8 mouse cellular contexts compared by ENCODE assay signal in genomic region chr9:42530221-42531152, GRCm38 (mm10). TPM values are rescaled to one million over a fixed set of nuclear protein-coding genes. Genes with fewer than 3 reads are reported as not detected.
A peak's percentile ranks its signal among the peaks of the same experiment; 100 is the strongest.
DNase-seq lines count a peak whose midpoint lies in the region; ATAC-seq lines count a peak whose summit lies in the region.

No protein-coding gene starts in this region.

- intact Hi-C loops in heart, postnatal 10 days (cut with DNase I): no loop called here

- no peaks in the 10 kb centered on the region for H3K36me3 ChIP-seq in heart, embryonic 12.5 days
- no peaks in the 10 kb centered on the region for H3K36me3 ChIP-seq in hindbrain, embryonic 12.5 days
- no peaks in the 10 kb centered on the region for H3K36me3 ChIP-seq in limb, embryonic 11.5 days (ENCODE audit: control insufficient read depth, insufficient read depth, low read length)

- no peak overlapping the region for H3K9ac ChIP-seq in heart, embryonic 12.5 days
- H3K9ac ChIP-seq in hindbrain, embryonic 12.5 days: no peak overlapping the region
- H3K9ac ChIP-seq in limb, embryonic 11.5 days (ENCODE audit: low read length): no peak overlapping the region

- H3K4me3 ChIP-seq in heart, embryonic 12.5 days: no peak overlapping the region
- no peak overlapping the region for H3K4me3 ChIP-seq in hindbrain, embryonic 12.5 days
- no peak overlapping the region for H3K4me3 ChIP-seq in limb, embryonic 11.5 days (ENCODE audit: low read depth, low read length)

- H3K9me3 ChIP-seq in heart, embryonic 12.5 days (replicated peaks): no peaks in the 10 kb centered on the region
- no peaks in the 10 kb centered on the region for H3K9me3 ChIP-seq in hindbrain, embryonic 12.5 days (replicated peaks)
- no peaks in the 10 kb centered on the region for H3K9me3 ChIP-seq in limb, embryonic 11.5 days (ENCODE audit: control insufficient read depth, low read length)

- 0 out of 2 replicates have a peak, but pooled peaks have one; percentile 39 for ATAC-seq in heart, embryonic 12.5 days (ENCODE audit: insufficient number of reproducible peaks, low FRiP score)
- ATAC-seq in hindbrain, embryonic 12.5 days (ENCODE audit: low FRiP score): peak; percentile 83
- ATAC-seq in limb, embryonic 11.5 days (ENCODE audit: insufficient number of reproducible peaks, low FRiP score, low TSS enrichment, low read depth): peak; percentile 21; the same call in 1 of the 2 replicates

- no peak for DNase-seq in heart, postnatal 10 days
- peak; percentile 41 for DNase-seq in limb, embryonic 11.5 days (ENCODE audit: low spot score)
- peak; percentile 56 for DNase-seq in right cerebral cortex, postnatal 4 days
- no peak for DNase-seq in adrenal gland, postnatal 14 days
- no peak for DNase-seq in urinary bladder, postnatal 25 days (ENCODE audit: low spot score)
- no peak for DNase-seq in kidney, postnatal 10 days

- 42% methylated on average over 7 of the region's 7 CpGs for WGBS in heart, embryonic 12.5 days
- WGBS in hindbrain, embryonic 12.5 days: 49% methylated on average over 7 of the region's 7 CpGs
- WGBS in limb, embryonic 11.5 days: 59% methylated on average over 7 of the region's 7 CpGs

- H3K27ac ChIP-seq in heart, embryonic 12.5 days (ENCODE audit: poor library complexity, severe bottlenecking): no peak overlapping the region
- peak overlapping the region; percentile 77 for H3K27ac ChIP-seq in hindbrain, embryonic 12.5 days
- no peak overlapping the region for H3K27ac ChIP-seq in limb, embryonic 11.5 days (replicated peaks; ENCODE audit: low read depth, low read length)

- H3K4me1 ChIP-seq in heart, embryonic 12.5 days (replicated peaks): peaks cover 34% of the 10 kb centered on the region
- peaks cover 27% of the 10 kb centered on the region for H3K4me1 ChIP-seq in hindbrain, embryonic 12.5 days
- peaks cover 11% of the 10 kb centered on the region for H3K4me1 ChIP-seq in limb, embryonic 11.5 days (ENCODE audit: control insufficient read depth, insufficient read depth, low read length)

- H3K27me3 ChIP-seq in heart, embryonic 12.5 days (replicated peaks): peaks cover 20% of the 10 kb centered on the region
- H3K27me3 ChIP-seq in hindbrain, embryonic 12.5 days: no peaks in the 10 kb centered on the region
- no peaks in the 10 kb centered on the region for H3K27me3 ChIP-seq in limb, embryonic 11.5 days (ENCODE audit: control insufficient read depth, insufficient read depth, low read length)

- H3K4me2 ChIP-seq in heart, embryonic 12.5 days: no peak overlapping the region
- H3K4me2 ChIP-seq in hindbrain, embryonic 12.5 days (replicated peaks): no peak overlapping the region; the same call in 1 of the 2 replicates
- no peak overlapping the region for H3K4me2 ChIP-seq in limb, embryonic 11.5 days (ENCODE audit: low read depth, severe bottlenecking)

RNA-seq across cellular contexts. Expression of gene Tbcel, which starts 22.9 kb away (rescaled TPM):
- polyA plus RNA-seq in heart, embryonic 12.5 days (2016; fragmentation: Nextera tagmentation; extraction: Ambion mirVana): 5.2 and 5.4 TPM in 2 replicates
- 10 to 100 TPM; 20.3 to 22.3 TPM for total RNA-seq in heart, postnatal 10 days (2021)
- polyA plus RNA-seq in hindbrain, embryonic 12.5 days (2016; fragmentation: Nextera tagmentation; extraction: Ambion mirVana): 6.0 and 6.1 TPM in 2 replicates
- 4.9 and 5.6 TPM in 2 replicates for polyA plus RNA-seq in limb, embryonic 11.5 days (2014; fragmentation: Nextera tagmentation; extraction: Ambion mirVana)
- total RNA-seq in adrenal gland, postnatal 14 days (2021): 43.2 and 51.3 TPM in 2 replicates

Comparison
In these comparisons a context has a peak if more than half of its experiments do, and no peak if none do; other contexts are left out.
1. ATAC-seq: peak in every context shown above with its lines; median percentile 83 in hindbrain, embryonic 12.5 days; 39 in heart, embryonic 12.5 days; 21 in limb, embryonic 11.5 days.
2. DNase-seq: peak in limb, embryonic 11.5 days (single experiment) and right cerebral cortex, postnatal 4 days (single experiment); none in heart, postnatal 10 days (0 of 2), adrenal gland, postnatal 14 days (single experiment), urinary bladder, postnatal 25 days (single experiment) and kidney, postnatal 10 days (single experiment).